8 mouse cellular contexts compared by ENCODE assay signal in genomic region chr2:153778638-153779362, GRCm38 (mm10). TPM values are rescaled to one million over a fixed set of nuclear protein-coding genes. Genes with fewer than 3 reads are reported as not detected.
DNase-seq lines count a peak whose midpoint lies in the region; ATAC-seq and TF ChIP-seq lines count a peak whose summit lies in the region.

No protein-coding gene starts in this region.

- no peak overlapping the region for H3K27ac ChIP-seq in forebrain, embryonic 16.5 days (ENCODE audit: low read length)
- no peak overlapping the region for H3K27ac ChIP-seq in lung, embryonic 14.5 days (ENCODE audit: low read depth)

- peak overlapping the region; percentile 34 for H3K9ac ChIP-seq in forebrain, embryonic 16.5 days (replicated peaks; ENCODE audit: low read depth, low read length)
- peak overlapping the region; percentile 52 for H3K9ac ChIP-seq in lung, embryonic 14.5 days

- DNase-seq in CD8-positive naive resting alpha-beta T cell, adult 2 months (ENCODE audit: low read depth in 2 of 2, low spot score in 2 of 2): peak; percentile 43 to 60
- peak; percentile 64 for DNase-seq in c-Kit-positive CD71-negative TER-119-negative erythroid progenitor cells, embryonic 14.5 days (ENCODE audit: low read depth)
- peak; percentile 74 to 82 for DNase-seq in heart, postnatal 36 days
- peak; percentile 34 to 44 for DNase-seq in layer of hippocampus, adult 18-20 months (ENCODE audit: low spot score in 2 of 2)
- peak; percentile 90 for DNase-seq in lung, embryonic 14.5 days
- peak; percentile 86 for DNase-seq in testis, postnatal 14 days (ENCODE audit: low spot score)

- H3K4me1 ChIP-seq in forebrain, embryonic 16.5 days (replicated peaks; ENCODE audit: control insufficient read depth, insufficient read depth, low read length): peaks cover 4% of the 10 kb centered on the region
- H3K4me1 ChIP-seq in lung, embryonic 14.5 days (ENCODE audit: insufficient read depth): 0 out of 2 replicates have a peak, but pooled peaks cover 5% of the 10 kb centered on the region

- no peak for TF ChIP-seq CTCF in lung, embryonic 14.5 days (IDR thresholded peaks at IDR 0.05; ENCODE audit: low read depth)

- peak overlapping the region; percentile 34 for H3K4me3 ChIP-seq in forebrain, embryonic 16.5 days (replicated peaks; ENCODE audit: low read length)
- peak overlapping the region; percentile 34 for H3K4me3 ChIP-seq in lung, embryonic 14.5 days (ENCODE audit: low read depth, low read length)

- peak; percentile 84 for ATAC-seq in forebrain, embryonic 16.5 days
- peak; percentile 96 for ATAC-seq in lung, embryonic 14.5 days (ENCODE audit: insufficient read depth)
- ATAC-seq in neutrophil, adult 5-6 weeks (ENCODE audit: extremely low read depth, insufficient number of reproducible peaks, low FRiP score, poor library complexity, severe bottlenecking): peak; percentile 74

- H3K36me3 ChIP-seq in forebrain, embryonic 16.5 days (ENCODE audit: control insufficient read depth, insufficient read depth): peaks cover 6% of the 10 kb centered on the region
- H3K36me3 ChIP-seq in lung, embryonic 14.5 days (ENCODE audit: insufficient read depth): no peaks in the 10 kb centered on the region; the same call in 1 of the 2 replicates

- H3K4me2 ChIP-seq in forebrain, embryonic 16.5 days (ENCODE audit: low read length): peak overlapping the region; percentile 57
- H3K4me2 ChIP-seq in lung, embryonic 14.5 days: peak overlapping the region; percentile 79

- H3K27me3 ChIP-seq in forebrain, embryonic 16.5 days (replicated peaks; ENCODE audit: control insufficient read depth, insufficient read depth, low read length): no peaks in the 10 kb centered on the region
- no peaks in the 10 kb centered on the region for H3K27me3 ChIP-seq in lung, embryonic 14.5 days (ENCODE audit: insufficient read depth, low read length)

- peaks cover 4% of the 10 kb centered on the region for H3K9me3 ChIP-seq in forebrain, embryonic 16.5 days (ENCODE audit: control insufficient read depth, low read length)
- H3K9me3 ChIP-seq in lung, embryonic 14.5 days (ENCODE audit: low read depth, low read length): no peaks in the 10 kb centered on the region

- WGBS in forebrain, embryonic 16.5 days: 15% methylated on average over 23 of the region's 24 CpGs
- 10% methylated on average over 24 of the region's 24 CpGs for WGBS in lung, embryonic 14.5 days

- intact Hi-C loops in heart, postnatal 36 days (cut with DNase I): no loop called here

RNA-seq across cellular contexts. Expression of gene Efcab8, which starts 0.9 kb away (rescaled TPM):
- polyA plus RNA-seq in forebrain, embryonic 16.5 days (2015; fragmentation: Nextera tagmentation; extraction: Ambion mirVana): 0.27 TPM in 1 of 2 replicates, not detected in the other
- total RNA-seq in heart, postnatal 36 days (2021): not detected
- under 1 TPM in 1 of 2 experiments, not detected in 1; 0.28 TPM for total RNA-seq in layer of hippocampus, adult 18-20 months (2021)
- not detected in 2 replicates for polyA plus RNA-seq in lung, embryonic 14.5 days (2014; fragmentation: Nextera tagmentation; extraction: Ambion mirVana)
- 0.25 and 1.9 TPM in 2 replicates for total RNA-seq in neutrophil, adult 5-6 weeks (2017)

RNA-seq across cellular contexts. Expression of gene Mapre1, which starts 37.7 kb away (rescaled TPM):
- 414 and 456 TPM in 2 replicates for polyA plus RNA-seq in forebrain, embryonic 16.5 days (2015; fragmentation: Nextera tagmentation; extraction: Ambion mirVana)
- 10 to 100 TPM; 51.4 to 57.7 TPM for total RNA-seq in heart, postnatal 36 days (2021)
- 10 to 100 TPM; 63.1 to 78.1 TPM for total RNA-seq in layer of hippocampus, adult 18-20 months (2021)
- polyA plus RNA-seq in lung, embryonic 14.5 days (2014; fragmentation: Nextera tagmentation; extraction: Ambion mirVana): 235 and 264 TPM in 2 replicates
- total RNA-seq in neutrophil, adult 5-6 weeks (2017): 49.0 and 142 TPM in 2 replicates

Comparison
In these comparisons a context has a peak if more than half of its experiments do, and no peak if none do; other contexts are left out.
1. DNase-seq: peak in every context shown above with its lines; median percentile 90 in lung, embryonic 14.5 days; 86 in testis, postnatal 14 days; 78 in heart, postnatal 36 days; 64 in c-Kit-positive CD71-negative TER-119-negative erythroid progenitor cells, embryonic 14.5 days; 52 in CD8-positive naive resting alpha-beta T cell, adult 2 months; 39 in layer of hippocampus, adult 18-20 months.